Mouse (Mus musculus) embryonic facial prominence, embryonic 12.5 days (tissue): ENCODE measurements around the gene Fam181a. TPM values are rescaled to one million over a fixed set of nuclear protein-coding genes. Genes with fewer than 3 reads are reported as not detected.

Source experiments
- ATAC-seq: fragments of 200-750 bp; cut with Nextera tagmentation; 2 replicates; pipeline ENCODE4 v1.8.0; 2017; ENCODE audit not compliant: insufficient number of reproducible peaks, insufficient read depth, low FRiP score, low TSS enrichment
- H3K27ac ChIP-seq: fragments of 300-500 bp; sonication (generic); 2 replicates; pipeline ENCODE4 v1.5.1; 2016; ENCODE audit warnings: mild to moderate bottlenecking
- H3K27me3 ChIP-seq: fragments of 300-500 bp; sonication (generic); 2 replicates; pipeline ENCODE4 v1.6.1; 2016; ENCODE audit warnings: mild to moderate bottlenecking, moderate library complexity
- H3K36me3 ChIP-seq: fragments of 300-500 bp; sonication (generic); 2 replicates; pipeline ENCODE4 v1.6.1; 2016; ENCODE audit warnings: mild to moderate bottlenecking
- H3K4me1 ChIP-seq: fragments of 300-500 bp; sonication (generic); 2 replicates; pipeline ENCODE4 v1.6.1; 2016
- H3K4me2 ChIP-seq: fragments of 300-500 bp; sonication (generic); replicated peaks from 2 replicates; pipeline ENCODE4 v1.6.1; 2016; ENCODE audit warnings: mild to moderate bottlenecking, moderate library complexity
- H3K4me3 ChIP-seq: fragments of 300-500 bp; sonication (generic); 2 replicates; pipeline ENCODE4 v1.5.1; 2016; ENCODE audit warnings: mild to moderate bottlenecking
- H3K9ac ChIP-seq: fragments of 300-500 bp; sonication (generic); 2 replicates; pipeline ENCODE4 v1.6.1; 2016; ENCODE audit warnings: mild to moderate bottlenecking, moderate library complexity
- H3K9me3 ChIP-seq: fragments of 300-500 bp; sonication (generic); 2 replicates; pipeline ENCODE4 v1.6.1; 2016; ENCODE audit warnings: mild to moderate bottlenecking, moderate library complexity
- WGBS: fragments of 180-500 bp; shearing (Covaris S2); methylation state at CpG from one replicate; pipeline ENCODE4 v1.1.7; 2016; 5-methylcytosine and 5-hydroxymethylcytosine counted together
- polyA plus RNA-seq: library from polyadenylated mRNA; unstranded; fragments of >200 nt; fragmentation: Nextera tagmentation; extraction: Ambion mirVana; gene quantifications from 2 replicates; pipeline ENCODE4 v1.2.1, GENCODE M21; 2016

Fam181a gene
- 0.69 and 1.3 TPM in 2 replicates for polyA plus RNA-seq

DNA sequence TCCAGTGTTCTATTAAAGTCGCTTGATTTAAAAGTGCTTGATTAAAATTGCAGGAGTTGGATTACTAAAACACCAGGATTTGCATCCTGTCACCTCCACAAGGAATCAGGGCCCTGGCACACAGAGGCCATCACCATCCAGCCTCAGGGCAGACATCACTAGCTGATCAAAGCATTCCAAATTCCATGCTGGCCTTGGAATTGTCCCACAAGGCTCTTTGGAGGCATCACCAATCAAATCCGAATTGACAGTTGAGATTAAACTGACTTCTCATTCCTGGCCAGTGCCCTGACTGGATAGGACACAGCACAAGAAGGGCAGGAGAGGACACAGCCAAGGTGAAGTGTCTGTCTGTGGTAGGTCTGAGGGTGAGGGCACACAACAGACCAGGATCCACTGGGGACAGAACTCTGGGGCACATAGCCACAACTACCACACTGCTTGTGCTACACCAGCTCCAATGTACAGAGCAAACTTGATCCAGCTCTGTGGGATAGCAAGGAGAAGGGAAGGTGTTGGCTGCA is at the start of gene Fam181a:
Gene Fam181a (plus strand): TSS at position 232 of the 524 bp plus-strand sequence.
- H3K9ac ChIP-seq = no peak within 1 kb of the TSS
- H3K4me3 ChIP-seq = no peak within 1 kb of the TSS
- ATAC-seq = no peak
- no peaks in the 10 kb centered on the region for H3K36me3 ChIP-seq
- H3K4me2 ChIP-seq = no peak within 1 kb of the TSS
- 0 out of 2 replicates have a peak, but pooled peaks cover 3% of the 10 kb centered on the region for H3K9me3 ChIP-seq
- WGBS = 56% methylated on average over 2 of the region's 2 CpGs
- H3K27me3 ChIP-seq = peaks cover 27% of the 10 kb centered on the region
- no peak within 1 kb of the TSS for H3K27ac ChIP-seq
- H3K4me1 ChIP-seq = peaks cover 10% of the 10 kb centered on the region

DNA sequence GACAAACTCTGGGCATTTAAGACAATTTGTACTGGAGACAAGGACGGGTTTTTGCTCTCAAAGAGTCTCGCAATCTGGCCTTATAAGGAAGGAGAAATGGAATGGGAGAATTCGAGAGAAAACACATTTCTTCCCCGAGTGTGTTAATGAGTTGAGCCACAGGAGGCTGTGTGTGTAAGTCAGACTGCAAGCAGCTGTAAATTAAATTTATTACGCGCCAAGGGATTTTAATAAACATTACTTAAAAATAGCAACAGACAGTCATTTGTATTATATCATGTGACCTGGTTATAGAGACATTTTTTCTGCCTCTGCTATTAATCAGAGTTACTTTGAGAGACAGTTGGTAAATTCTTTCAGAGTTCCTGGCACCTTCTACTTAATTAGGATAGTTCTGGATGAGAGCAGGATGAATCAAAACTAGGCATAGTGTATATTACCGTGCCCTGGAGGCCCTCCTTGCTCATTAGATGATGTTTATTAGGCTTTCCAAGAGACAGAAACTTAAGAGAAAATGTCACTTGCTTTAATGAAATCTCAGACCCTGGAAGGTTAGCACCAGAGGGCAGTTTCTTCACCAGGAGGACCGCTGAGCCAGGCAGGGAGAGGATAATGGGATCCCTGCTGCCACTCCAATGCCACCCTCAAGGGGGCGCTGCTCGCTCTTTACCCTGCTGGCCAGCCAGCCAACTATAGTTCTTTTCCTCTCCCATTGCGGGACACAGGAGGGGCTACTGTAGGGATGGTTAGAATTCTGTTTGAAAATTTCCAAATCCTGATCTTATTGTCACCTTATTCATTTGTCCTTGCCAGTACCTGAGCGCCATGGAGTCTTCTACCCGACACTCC is 48.5 kb upstream of the Fam181a start:
- no peak for ATAC-seq
- H3K4me1 ChIP-seq = no peaks in the 10 kb centered on the region
- H3K27me3 ChIP-seq = no peaks in the 10 kb centered on the region
- 59% methylated on average over 13 of the region's 13 CpGs for WGBS
- no peak overlapping the region for H3K4me2 ChIP-seq
- no peaks in the 10 kb centered on the region for H3K9me3 ChIP-seq
- H3K36me3 ChIP-seq = no peaks in the 10 kb centered on the region
- H3K27ac ChIP-seq = no peak overlapping the region
- no peak overlapping the region for H3K4me3 ChIP-seq
- no peak overlapping the region for H3K9ac ChIP-seq

DNA sequence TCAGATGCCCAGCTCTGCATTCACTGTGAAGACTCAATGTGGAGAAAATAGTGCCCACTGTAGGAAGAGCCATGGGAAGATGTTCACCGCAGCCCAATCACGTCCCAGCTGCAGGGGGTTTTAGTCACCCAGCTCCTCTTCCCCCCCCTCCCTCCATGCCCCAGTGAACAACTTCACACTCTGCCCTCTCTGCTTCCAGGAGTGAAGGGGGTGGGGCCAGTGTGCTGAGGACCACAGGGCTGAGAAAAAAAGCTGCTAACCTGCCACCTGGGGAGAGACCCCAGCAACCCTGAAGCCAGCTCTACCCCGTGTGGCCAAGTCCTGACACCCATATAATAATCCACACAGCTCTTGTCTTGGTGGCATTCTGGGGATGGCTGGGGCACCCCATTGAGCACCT is 44.2 kb upstream of the Fam181a start:
- H3K4me3 ChIP-seq = no peak overlapping the region
- no peaks in the 10 kb centered on the region for H3K36me3 ChIP-seq
- H3K4me2 ChIP-seq = no peak overlapping the region
- no peaks in the 10 kb centered on the region for H3K4me1 ChIP-seq
- no peak overlapping the region for H3K27ac ChIP-seq
- H3K9me3 ChIP-seq = no peaks in the 10 kb centered on the region
- no peak overlapping the region for H3K9ac ChIP-seq
- no peaks in the 10 kb centered on the region for H3K27me3 ChIP-seq
- 31% methylated on average over 3 of the region's 3 CpGs for whole genome bisulfite sequencing
- no peak for ATAC-seq

DNA sequence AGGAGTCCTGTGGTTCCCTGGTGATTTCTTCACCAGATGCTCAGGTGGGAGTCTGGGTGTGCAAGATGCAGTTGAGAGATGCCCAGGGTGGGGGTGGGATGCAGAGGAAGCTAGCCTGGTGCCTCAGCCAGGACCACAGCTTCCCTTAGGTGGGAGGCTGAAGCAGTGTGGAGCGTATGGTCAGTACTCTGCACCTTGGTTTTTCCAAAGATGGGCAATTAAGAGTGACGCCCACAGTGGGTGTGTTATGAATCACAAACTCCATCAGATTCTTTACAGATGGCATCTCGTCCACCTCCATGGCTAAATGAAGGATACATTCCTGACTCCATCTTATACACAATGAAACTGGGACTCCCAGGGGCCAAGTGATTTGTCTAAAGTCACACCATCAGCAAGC is 38.6 kb upstream of the Fam181a start:
- Histone ChIP-seq H3K36me3 (no peaks in the 10 kb centered on the region), H3K4me2 (no peak overlapping the region), H3K4me1 (no peaks in the 10 kb centered on the region), H3K27ac (no peak overlapping the region), H3K9me3 (no peaks in the 10 kb centered on the region), H3K4me3 (no peak overlapping the region), H3K27me3 (no peaks in the 10 kb centered on the region), H3K9ac (no peak overlapping the region)
- 83% methylated on average over 3 of the region's 3 CpGs for WGBS
- no peak for ATAC-seq

DNA sequence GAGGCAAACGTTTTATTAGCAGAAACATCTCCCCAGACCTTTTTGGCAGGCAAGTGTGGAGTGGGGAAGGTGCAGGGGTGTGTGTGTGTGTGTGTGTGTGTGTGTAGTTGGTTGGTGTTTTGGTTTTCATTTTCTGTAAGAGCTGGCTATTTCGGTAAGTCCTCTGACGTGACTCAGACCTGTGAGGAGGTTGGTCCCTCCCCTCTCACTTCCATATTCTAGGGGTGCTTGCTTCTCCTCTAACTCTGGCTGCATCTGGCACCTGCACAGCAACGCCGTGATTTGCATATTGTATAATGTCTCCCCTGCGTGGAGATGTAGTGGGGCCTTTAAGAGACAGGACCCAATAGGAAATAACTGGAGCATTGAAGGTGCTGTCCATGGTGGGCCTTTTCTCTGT is 37.7 kb upstream of the Fam181a start:
- no peak overlapping the region for H3K4me3 ChIP-seq
- no peaks in the 10 kb centered on the region for H3K4me1 ChIP-seq
- H3K9me3 ChIP-seq = no peaks in the 10 kb centered on the region
- H3K9ac ChIP-seq = no peak overlapping the region
- H3K4me2 ChIP-seq = no peak overlapping the region
- no peaks in the 10 kb centered on the region for H3K27me3 ChIP-seq
- ATAC-seq = no peak
- H3K36me3 ChIP-seq = no peaks in the 10 kb centered on the region
- WGBS = 64% methylated on average over 6 of the region's 6 CpGs
- no peak overlapping the region for H3K27ac ChIP-seq

DNA sequence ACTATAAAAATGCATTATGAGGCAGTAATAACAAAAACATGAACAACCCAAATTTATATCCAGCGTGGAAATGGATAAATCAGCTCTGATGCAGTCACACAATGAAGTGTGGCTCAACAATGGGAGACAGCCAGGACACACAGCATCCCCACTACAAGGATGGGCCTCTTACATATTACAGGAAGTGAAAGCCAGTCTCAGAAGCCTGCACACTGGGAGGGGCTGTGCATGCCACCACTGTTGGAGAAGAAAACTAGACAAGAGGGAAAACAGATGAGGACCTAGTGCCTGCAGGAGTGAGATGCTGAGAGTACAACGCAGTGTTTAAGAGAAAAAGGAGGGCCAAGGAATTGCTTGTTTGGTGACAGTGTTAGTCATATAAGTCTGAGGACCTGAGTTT is 37.0 kb upstream of the Fam181a start:
- Histone ChIP-seq H3K27me3 (no peaks in the 10 kb centered on the region), H3K4me3 (no peak overlapping the region), H3K4me2 (no peak overlapping the region), H3K4me1 (no peaks in the 10 kb centered on the region), H3K9me3 (no peaks in the 10 kb centered on the region), H3K36me3 (no peaks in the 10 kb centered on the region), H3K9ac (no peak overlapping the region), H3K27ac (no peak overlapping the region)
- ATAC-seq = no peak
- 93% methylated on average over 2 of the region's 2 CpGs for WGBS

DNA sequence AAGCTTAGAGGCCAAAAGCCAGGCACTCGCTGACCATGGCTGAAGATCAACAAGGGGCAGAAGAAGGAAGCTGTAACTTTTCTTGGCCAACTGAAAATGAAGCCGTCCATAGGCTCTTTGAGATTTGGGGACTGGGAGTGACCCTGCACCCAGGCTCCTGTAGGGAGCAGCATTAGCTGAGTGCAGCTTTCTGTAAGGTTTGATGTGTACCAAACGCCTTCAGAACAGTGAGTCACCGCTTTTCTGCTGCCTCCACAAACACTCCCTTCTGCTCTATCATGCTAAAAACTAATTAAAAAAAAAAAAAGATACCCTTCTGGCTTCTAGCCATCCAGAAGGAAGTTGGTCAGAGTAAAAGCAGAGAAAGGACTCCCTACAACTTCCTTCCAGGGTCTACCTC is 34.4 kb upstream of the Fam181a start:
- Histone ChIP-seq H3K27ac (no peak overlapping the region), H3K9me3 (no peaks in the 10 kb centered on the region), H3K4me3 (no peak overlapping the region), H3K4me2 (no peak overlapping the region), H3K4me1 (no peaks in the 10 kb centered on the region), H3K27me3 (no peaks in the 10 kb centered on the region), H3K9ac (no peak overlapping the region), H3K36me3 (no peaks in the 10 kb centered on the region)
- no peak for ATAC-seq
- 83% methylated on average over 4 of the region's 4 CpGs for WGBS

DNA sequence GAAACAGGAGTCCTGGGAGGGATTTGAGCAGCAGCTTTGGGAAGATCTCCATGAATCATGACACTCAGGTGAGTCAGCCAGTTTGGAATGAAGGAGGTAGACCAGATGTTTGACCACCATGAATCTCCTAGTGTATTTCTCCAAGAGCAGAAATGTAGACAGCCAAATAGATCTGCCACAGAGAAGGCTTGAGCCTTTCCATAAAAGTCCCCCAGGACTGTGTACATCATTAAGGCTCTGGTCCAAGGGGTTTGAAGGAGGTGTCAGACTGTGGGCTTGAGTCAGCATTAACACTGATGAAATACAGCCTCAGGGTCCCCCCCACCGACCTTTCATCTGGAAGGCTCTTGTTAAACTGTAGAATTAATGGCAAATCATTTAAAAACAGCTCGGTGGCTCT is 29.3 kb upstream of the Fam181a start:
- Histone ChIP-seq H3K4me2 (no peak overlapping the region), H3K36me3 (no peaks in the 10 kb centered on the region), H3K27ac (no peak overlapping the region), H3K27me3 (no peaks in the 10 kb centered on the region), H3K9ac (no peak overlapping the region), H3K4me3 (no peak overlapping the region), H3K4me1 (no peaks in the 10 kb centered on the region), H3K9me3 (no peaks in the 10 kb centered on the region)
- WGBS = 57% methylated on average over 2 of the region's 2 CpGs
- no peak for ATAC-seq

DNA sequence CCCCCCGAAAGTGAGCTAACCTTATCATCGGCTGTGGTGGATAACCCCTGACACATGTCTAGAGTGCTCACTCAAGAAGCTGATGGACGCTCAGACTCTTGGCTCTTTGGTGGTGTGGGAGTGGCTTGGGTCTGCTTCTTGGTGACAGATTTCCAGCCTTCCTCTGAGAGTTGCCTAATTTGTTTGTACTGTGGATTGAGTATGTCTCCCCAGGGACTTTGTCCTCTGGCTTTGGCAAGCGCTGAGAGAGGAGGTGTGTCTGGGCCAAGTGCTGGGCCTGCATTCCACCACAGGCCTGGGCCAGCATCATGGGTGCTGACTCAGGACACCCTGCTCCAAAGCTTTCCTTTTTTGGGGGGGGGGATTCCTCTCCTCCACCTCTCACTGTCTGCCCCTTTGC is 28.9 kb upstream of the Fam181a start:
- no peaks in the 10 kb centered on the region for H3K4me1 ChIP-seq
- H3K9ac ChIP-seq = no peak overlapping the region
- ATAC-seq = no peak
- H3K9me3 ChIP-seq = no peaks in the 10 kb centered on the region
- H3K27me3 ChIP-seq = no peaks in the 10 kb centered on the region
- WGBS = 68% methylated on average over 4 of the region's 4 CpGs
- no peak overlapping the region for H3K4me3 ChIP-seq
- H3K27ac ChIP-seq = no peak overlapping the region
- no peak overlapping the region for H3K4me2 ChIP-seq
- H3K36me3 ChIP-seq = no peaks in the 10 kb centered on the region

DNA sequence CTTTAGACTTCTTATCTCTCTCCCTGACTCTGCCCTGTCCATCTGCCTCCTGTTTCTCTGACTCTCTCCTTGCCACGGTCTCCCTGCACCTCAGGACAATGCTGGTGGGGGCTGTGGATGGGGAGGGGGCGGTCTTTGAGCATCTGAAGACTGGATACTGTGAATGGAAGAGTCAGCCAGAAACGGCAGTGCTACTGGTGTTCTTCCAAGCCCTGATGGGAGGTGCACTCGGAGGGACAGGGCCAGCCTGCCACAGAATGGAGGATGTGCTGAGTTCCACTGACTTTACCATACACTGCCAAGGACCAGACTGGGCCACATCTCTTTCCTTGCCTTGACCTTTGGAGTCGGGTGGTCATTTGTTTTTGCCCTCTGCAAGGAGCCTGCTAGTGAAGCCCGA is 27.8 kb upstream of the Fam181a start:
- Histone ChIP-seq H3K4me2 (no peak overlapping the region), H3K9ac (no peak overlapping the region), H3K27me3 (no peaks in the 10 kb centered on the region), H3K4me1 (no peaks in the 10 kb centered on the region), H3K4me3 (no peak overlapping the region), H3K9me3 (no peaks in the 10 kb centered on the region), H3K36me3 (no peaks in the 10 kb centered on the region), H3K27ac (no peak overlapping the region)
- ATAC-seq = no peak
- 64% methylated on average over 6 of the region's 6 CpGs for WGBS

DNA sequence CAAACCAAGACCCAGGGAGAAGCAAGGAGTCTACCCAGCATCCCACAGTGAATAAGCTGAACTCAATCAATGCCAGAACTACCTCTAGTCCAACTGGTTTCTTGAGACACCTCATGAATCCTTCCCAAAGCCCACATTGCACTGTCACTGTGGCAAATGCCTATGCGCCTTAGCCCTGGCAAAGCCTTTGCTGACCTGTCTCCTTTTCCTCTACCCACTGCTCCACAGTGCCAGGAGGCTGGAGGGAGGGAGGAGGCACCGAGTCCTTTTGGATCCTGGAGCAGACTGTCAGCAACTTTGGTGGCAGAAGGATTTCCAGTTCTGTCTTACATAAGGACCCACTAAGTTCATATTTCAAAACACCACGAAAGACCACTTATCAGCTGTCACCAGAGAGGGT is 27.4 kb upstream of the Fam181a start:
- no peak overlapping the region for H3K4me2 ChIP-seq
- H3K27ac ChIP-seq = no peak overlapping the region
- no peak overlapping the region for H3K9ac ChIP-seq
- no peak for ATAC-seq
- no peaks in the 10 kb centered on the region for H3K36me3 ChIP-seq
- H3K27me3 ChIP-seq = no peaks in the 10 kb centered on the region
- WGBS = 89% methylated on average over 3 of the region's 3 CpGs
- H3K9me3 ChIP-seq = no peaks in the 10 kb centered on the region
- H3K4me3 ChIP-seq = no peak overlapping the region
- H3K4me1 ChIP-seq = no peaks in the 10 kb centered on the region

DNA sequence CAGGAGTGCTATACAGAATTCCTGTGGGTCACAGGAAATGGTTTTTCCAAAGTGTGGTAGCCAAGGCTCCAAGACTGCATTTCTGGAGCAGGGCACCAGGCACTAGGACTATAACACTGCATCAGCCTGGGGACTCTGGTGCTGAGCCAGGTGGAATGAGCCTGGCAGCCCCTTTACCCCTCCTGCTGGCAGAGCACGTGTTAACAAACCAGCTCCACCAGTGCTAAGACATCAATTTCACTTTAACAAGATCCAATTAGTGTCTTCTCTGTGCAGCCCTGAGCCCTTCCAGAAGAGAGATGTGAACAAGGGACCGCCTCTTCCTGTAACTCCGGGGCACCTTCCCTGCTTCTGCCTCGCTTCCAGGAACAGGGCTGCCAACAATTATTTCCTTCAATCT is 23.5 kb upstream of the Fam181a start:
- H3K4me3 ChIP-seq = no peak overlapping the region
- H3K36me3 ChIP-seq = no peaks in the 10 kb centered on the region
- no peak for ATAC-seq
- no peaks in the 10 kb centered on the region for H3K9me3 ChIP-seq
- H3K4me1 ChIP-seq = no peaks in the 10 kb centered on the region
- H3K9ac ChIP-seq = no peak overlapping the region
- no peak overlapping the region for H3K27ac ChIP-seq
- 59% methylated on average over 4 of the region's 4 CpGs for WGBS
- H3K4me2 ChIP-seq = no peak overlapping the region
- no peaks in the 10 kb centered on the region for H3K27me3 ChIP-seq
